Mouse (Mus musculus): ENCODE measurements around the gene Hk3.

DNA sequence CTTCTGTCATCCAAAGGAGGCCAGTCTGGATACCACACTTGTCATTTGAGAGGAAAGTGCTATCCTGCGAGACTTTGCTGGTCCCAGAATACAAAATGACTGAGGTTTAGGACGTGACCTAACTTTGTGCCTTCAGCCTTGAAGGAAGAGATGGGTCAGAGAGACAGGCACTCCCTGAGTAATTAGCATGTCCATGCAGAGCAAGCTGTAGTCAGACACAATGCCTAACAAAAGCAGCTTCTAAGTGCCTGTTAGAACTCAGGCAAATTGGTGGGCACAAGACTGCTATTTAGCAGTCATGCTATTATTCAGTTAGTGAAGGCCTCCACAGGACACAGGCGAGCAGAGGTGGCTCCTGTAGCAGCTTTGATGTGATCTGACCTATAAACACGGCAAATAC lies 1.1 kb upstream of the Hk3 start:
- TF ChIP-seq CTCF (IDR thresholded peaks at IDR 0.05; ENCODE audit: extremely low read depth, insufficient read length, insufficient replicate concordance, low read depth, low read length) (no peak), POLR2A (IDR thresholded peaks at IDR 0.05; ENCODE audit: low read depth, low read length) (no peak)
